Mouse (Mus musculus): ENCODE results near the gene Btbd11. TPM values are rescaled to one million over a fixed set of nuclear protein-coding genes. Genes with fewer than 3 reads are reported as not detected.

The Btbd11 gene
- total and polyA plus RNA-seq, 3 experiments: 10.1 to 18.5 (median 15.4) TPM

DNA sequence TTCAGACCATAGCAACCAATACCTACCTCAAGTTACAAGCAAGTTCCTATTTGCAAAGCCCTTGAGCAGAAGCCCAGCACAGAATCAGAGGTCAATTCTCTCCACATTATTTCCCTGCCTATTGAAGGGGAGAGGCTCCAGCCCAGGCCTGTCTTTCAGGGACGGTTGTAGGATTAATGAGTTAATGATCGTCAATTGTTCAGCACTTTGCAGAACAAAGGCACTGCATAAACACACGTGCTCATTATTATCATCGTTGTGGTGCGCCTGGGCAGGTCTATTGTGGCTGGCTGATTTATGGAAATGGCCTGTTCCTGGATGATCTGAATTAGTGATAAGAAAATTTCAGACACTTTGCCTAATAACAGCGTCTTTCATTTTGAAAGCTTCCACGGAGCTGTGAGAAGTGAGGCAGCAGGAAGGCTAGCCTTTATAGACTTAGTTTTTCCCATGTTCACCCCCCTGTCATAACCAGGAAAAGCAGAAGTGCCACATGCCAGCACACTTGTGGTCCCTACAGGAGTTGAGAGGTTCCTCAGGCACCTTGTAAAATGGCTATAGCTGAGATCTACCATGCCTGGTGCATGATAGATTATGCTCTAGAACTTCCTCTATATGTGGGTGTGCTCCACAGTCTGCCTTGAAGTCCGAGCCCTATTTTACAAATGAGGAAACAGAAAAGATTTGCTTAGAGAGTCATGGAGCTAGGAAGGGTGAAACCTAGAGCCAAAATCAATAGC, 65.2 kb downstream of the Btbd11 start:
- H3K79me2 ChIP-seq (replicated peaks; ENCODE audit: control insufficient read depth, extremely low read depth, insufficient read depth, poor library complexity, severe bottlenecking): no peaks in the 10 kb centered on the region
- peaks cover 12 to 79% of the 10 kb centered on the region in 2 experiments for H3K4me1 ChIP-seq (ENCODE audit: control insufficient read depth in 1 of 2, insufficient read depth in 2 of 2)
- in situ Hi-C loops (cut with MboI; ENCODE audit: low pct_ligation_motif_present, low pct_unique_long_range_greater_than_20kb, low sequenced_read_pairs) (loop anchor here (10.0 kb wide), 1 partner anchor 227 kb away; no protein-coding TSS in a partner anchor), dilution Hi-C loops (cut with MboI; ENCODE audit: extremely low pct_ligation_motif_present, extremely low pct_unique_long_range_greater_than_20kb, low sequenced_read_pairs) (no loop called here)
- no peak for DNase-seq (ENCODE audit: extremely low read depth)
- H3K4me2 ChIP-seq (ENCODE audit: insufficient read depth, low read depth, poor library complexity, severe bottlenecking): no peak overlapping the region
- no peak overlapping the region for H3K27ac ChIP-seq (ENCODE audit: insufficient read depth, low read depth)
- no peak overlapping the region for H3K9ac ChIP-seq (ENCODE audit: insufficient read depth, low read depth)
- H3K36me3 ChIP-seq (replicated peaks in 1 of 2; ENCODE audit: control insufficient read depth in 1 of 2, insufficient read depth in 1 of 2, low read length in 1 of 2): peaks cover 0 to 45% of the 10 kb centered on the region in 2 experiments
- no peaks in the 10 kb centered on the region for H3K27me3 ChIP-seq (replicated peaks)
- H3K9me3 ChIP-seq (replicated peaks; ENCODE audit: low read length): peaks cover 5% of the 10 kb centered on the region
- TF ChIP-seq JUND (conservative IDR thresholded peaks at IDR 0.05; ENCODE audit: low read depth, low read length) (no peak), MAX (IDR thresholded peaks at IDR 0.05; ENCODE audit: low read length) (no peak), IRF4 (IDR thresholded peaks at IDR 0.05; ENCODE audit: low read depth, low read length) (no peak), ZNF384 (IDR thresholded peaks at IDR 0.05; ENCODE audit: low read depth, low read length) (no peak), HCFC1 (IDR thresholded peaks at IDR 0.05; ENCODE audit: low read depth, low read length) (no peak), UBTF (IDR thresholded peaks at IDR 0.05; ENCODE audit: low read depth, low read length) (no peak), RCOR1 (conservative IDR thresholded peaks at IDR 0.05; ENCODE audit: low read depth, low read length) (no peak), JUN (IDR thresholded peaks at IDR 0.05; ENCODE audit: insufficient read depth, low read depth, low read length) (no peak), KAT2A (IDR thresholded peaks at IDR 0.05; ENCODE audit: insufficient replicate concordance, low read length) (no peak), CHD2 (IDR thresholded peaks at IDR 0.05; ENCODE audit: low read length) (no peak), SMC3 (IDR thresholded peaks at IDR 0.05; ENCODE audit: low read depth, low read length) (no peak)
- H3K4me3 ChIP-seq (replicated peaks in 1 of 3; ENCODE audit: low read depth in 2 of 3, low read length in 2 of 3, poor library complexity in 1 of 3): no peak overlapping the region

DNA sequence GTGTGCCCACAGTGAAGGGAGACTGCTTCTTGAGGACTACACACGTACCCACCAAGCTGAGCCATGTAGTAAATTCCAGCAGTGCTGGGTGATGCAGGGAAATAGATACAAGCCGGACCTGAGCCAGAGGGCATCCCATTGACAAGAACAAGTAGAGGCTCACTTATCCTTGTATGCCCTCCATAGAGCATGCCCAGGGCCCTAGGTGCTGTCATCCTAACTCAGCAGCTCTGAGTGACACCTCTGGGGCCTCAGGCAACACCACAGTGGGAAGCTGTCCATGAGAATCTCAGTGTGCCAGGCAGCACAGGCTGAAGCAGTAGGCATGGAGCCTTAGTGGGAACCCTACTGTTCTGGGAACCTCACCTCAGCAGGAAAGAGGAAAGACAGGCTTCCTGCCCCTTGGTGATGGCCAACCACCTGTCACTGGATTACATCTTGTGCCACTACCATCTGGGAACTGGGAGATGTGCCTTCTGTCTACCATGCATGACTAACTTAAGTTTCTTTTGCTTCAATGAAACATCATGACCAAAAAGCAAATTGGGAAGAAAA, 66.7 kb downstream of the Btbd11 start:
- H3K27ac ChIP-seq (ENCODE audit: insufficient read depth, low read depth): no peak overlapping the region
- no peaks in the 10 kb centered on the region for H3K27me3 ChIP-seq (replicated peaks)
- no peaks in the 10 kb centered on the region for H3K79me2 ChIP-seq (replicated peaks; ENCODE audit: control insufficient read depth, extremely low read depth, insufficient read depth, poor library complexity, severe bottlenecking)
- H3K9me3 ChIP-seq (replicated peaks; ENCODE audit: low read length): peaks cover 5% of the 10 kb centered on the region
- H3K9ac ChIP-seq (ENCODE audit: insufficient read depth, low read depth): no peak overlapping the region
- peaks cover 5 to 65% of the 10 kb centered on the region in 2 experiments for H3K4me1 ChIP-seq (ENCODE audit: control insufficient read depth in 1 of 2, insufficient read depth in 2 of 2)
- peaks cover 0 to 46% of the 10 kb centered on the region in 2 experiments for H3K36me3 ChIP-seq (replicated peaks in 1 of 2; ENCODE audit: control insufficient read depth in 1 of 2, insufficient read depth in 1 of 2, low read length in 1 of 2)
- H3K4me3 ChIP-seq (replicated peaks in 1 of 3; ENCODE audit: low read depth in 2 of 3, low read length in 2 of 3, poor library complexity in 1 of 3): no peak overlapping the region
- H3K4me2 ChIP-seq (ENCODE audit: insufficient read depth, low read depth, poor library complexity, severe bottlenecking): no peak overlapping the region
- no peak for DNase-seq (ENCODE audit: extremely low read depth)
- TF ChIP-seq HCFC1 (IDR thresholded peaks at IDR 0.05; ENCODE audit: low read depth, low read length) (no peak), NELFE (IDR thresholded peaks at IDR 0.05; ENCODE audit: low read depth, low read length) (no peak), MAFK (IDR thresholded peaks at IDR 0.05; ENCODE audit: insufficient replicate concordance, low read length) (no peak), IRF4 (IDR thresholded peaks at IDR 0.05; ENCODE audit: low read depth, low read length) (no peak), CHD2 (IDR thresholded peaks at IDR 0.05; ENCODE audit: low read length) (no peak), TCF12 (IDR thresholded peaks at IDR 0.05; ENCODE audit: low read depth, low read length) (no peak), MXI1 (IDR thresholded peaks at IDR 0.05; ENCODE audit: low read depth, low read length) (no peak), PAX5 (IDR thresholded peaks at IDR 0.05; ENCODE audit: low read length) (no peak), TBP (conservative IDR thresholded peaks at IDR 0.05; ENCODE audit: low read depth, low read length) (no peak), ZNF384 (IDR thresholded peaks at IDR 0.05; ENCODE audit: low read depth, low read length) (no peak), USF1 (IDR thresholded peaks at IDR 0.05; ENCODE audit: low read depth, low read length) (no peak)
- in situ Hi-C loops (cut with MboI; ENCODE audit: low pct_ligation_motif_present, low pct_unique_long_range_greater_than_20kb, low sequenced_read_pairs): loop anchor here (10.0 kb wide), 1 partner anchor 228 kb away; no protein-coding TSS in a partner anchor
- dilution Hi-C loops (cut with MboI; ENCODE audit: extremely low pct_ligation_motif_present, extremely low pct_unique_long_range_greater_than_20kb, low sequenced_read_pairs): no loop called here

Measured in CH12.LX (cell line).